Mouse (Mus musculus): ENCODE data around the gene Fam221a.
A peak's percentile ranks its signal among the peaks of the same experiment; 100 is the strongest.

The Fam221a gene

GRCm38 (mm10) chr6:49367159-49368054, at the start of gene Fam221a:
TSS of gene Fam221a (plus strand) at chr6:49367739.
- DNase-seq = peak; percentile 86

- DNase-seq = peak; percentile 95 to 96
Measured at GRCm38 (mm10) chr6:49318966-49319594, 48.5 kb upstream of the Fam221a start, which contains the start of gene Ccdc126. TSS of gene Ccdc126 (plus strand) at chr6:49319274.

GRCm38 (mm10) chr6:49319595-49320315, 47.8 kb upstream of the Fam221a start:
- no peak for DNase-seq

- no peak for DNase-seq
Measured at GRCm38 (mm10) chr6:49321341-49321740, 46.2 kb upstream of the Fam221a start.

- no peak for DNase-seq
Measured at GRCm38 (mm10) chr6:49322056-49322455, 45.5 kb upstream of the Fam221a start.

- DNase-seq = no peak
Measured at GRCm38 (mm10) chr6:49322986-49323385, 44.6 kb upstream of the Fam221a start.

- no peak for DNase-seq
Measured at GRCm38 (mm10) chr6:49324528-49324927, 43.0 kb upstream of the Fam221a start.

GRCm38 (mm10) chr6:49325294-49325693, 42.2 kb upstream of the Fam221a start:
- DNase-seq = no peak

GRCm38 (mm10) chr6:49326846-49327245, 40.7 kb upstream of the Fam221a start:
- DNase-seq = no peak

- no peak for DNase-seq
Measured at GRCm38 (mm10) chr6:49331369-49332059, 36.0 kb upstream of the Fam221a start.

- no peak for DNase-seq
Measured at GRCm38 (mm10) chr6:49332060-49332370, 35.5 kb upstream of the Fam221a start.

GRCm38 (mm10) chr6:49338566-49338965, 29.0 kb upstream of the Fam221a start:
- DNase-seq = no peak

GRCm38 (mm10) chr6:49339145-49339544, 28.4 kb upstream of the Fam221a start:
- DNase-seq = no peak

- no peak for DNase-seq
Measured at GRCm38 (mm10) chr6:49343737-49344469, 23.6 kb upstream of the Fam221a start.

- no peak for DNase-seq
Measured at GRCm38 (mm10) chr6:49349826-49350225, 17.7 kb upstream of the Fam221a start.

- DNase-seq = no peak
Measured at GRCm38 (mm10) chr6:49354613-49355012, 12.9 kb upstream of the Fam221a start.

- DNase-seq = peak in 1 of 2 experiments; percentile 10
Measured at GRCm38 (mm10) chr6:49355171-49355570, 12.4 kb upstream of the Fam221a start.

GRCm38 (mm10) chr6:49360420-49360819, 7.1 kb upstream of the Fam221a start:
- DNase-seq = no peak

- no peak for DNase-seq
Measured at GRCm38 (mm10) chr6:49368212-49368611, 673 bp downstream of the Fam221a start.

GRCm38 (mm10) chr6:49372705-49373104, 5.2 kb downstream of the Fam221a start:
- DNase-seq = no peak

GRCm38 (mm10) chr6:49373943-49374342, 6.4 kb downstream of the Fam221a start:
- no peak for DNase-seq

GRCm38 (mm10) chr6:49378328-49378727, 10.8 kb downstream of the Fam221a start:
- no peak for DNase-seq

Data from B cell, adult 2 months (primary cell).